Mouse (Mus musculus) left cerebral cortex, adult 18-20 months (tissue): ENCODE measurements at regions not wholly inside any gene's neighbourhood (a gene's known extent, or its start where the extent isn't known, plus 50 kb on each side); places are given as distances from the start of the nearest gene placed in this dataset.

ENCODE experiments used
- DNase-seq, 2 experiments: peaks; one replicate each; pipeline ENCODE4 v3.0.0; 2021 to 2022; ENCODE audit warnings: low spot score in 2 of 2, mixed read lengths in 1 of 2

- no peak for DNase-seq
Measured at GRCm38 (mm10) chr1:18412746-18413145, 147.8 kb upstream of the Defb41 start.

GRCm38 (mm10) chr1:18389591-18389990, 124.7 kb upstream of the Defb41 start:
- DNase-seq: no peak

GRCm38 (mm10) chr1:18384079-18384478, 119.1 kb upstream of the Defb41 start:
- DNase-seq: no peak

- no peak for DNase-seq
Measured at GRCm38 (mm10) chr1:18359951-18360731, 95.2 kb upstream of the Defb41 start.

GRCm38 (mm10) chr1:18338871-18339270, 73.9 kb upstream of the Defb41 start:
- no peak for DNase-seq
